Mouse (Mus musculus) kidney, adult 8-10 months (tissue): ENCODE measurements around the gene Cln3.

Source experiments
- DNase-seq, 2 experiments: peaks; one replicate each; pipeline ENCODE4 v3.0.0; 2022

Gene Cln3

DNA sequence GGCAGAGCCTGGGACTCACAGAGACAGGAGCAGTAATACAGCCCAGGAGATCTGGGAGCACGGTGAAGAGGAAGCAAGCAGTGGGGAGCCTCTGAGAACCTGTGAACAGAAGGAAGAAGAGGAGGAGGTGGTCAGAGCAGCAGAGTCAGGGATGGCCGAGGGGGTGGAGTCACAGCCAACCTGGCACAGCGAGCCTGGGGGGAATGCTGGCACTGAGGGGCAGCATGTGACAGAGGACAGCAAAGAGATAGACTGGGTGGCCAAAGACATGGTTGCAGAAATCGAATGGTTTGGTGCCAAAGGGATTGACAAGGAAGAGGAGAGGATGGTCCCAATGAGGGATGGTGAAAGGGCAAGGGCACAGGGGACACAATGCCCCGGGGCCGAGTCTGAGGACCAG, at the start of gene Cln3:
TSS of gene Cln3 (minus strand) at position 101 of the 400 bp plus-strand sequence.
- DNase-seq: no peak

DNA sequence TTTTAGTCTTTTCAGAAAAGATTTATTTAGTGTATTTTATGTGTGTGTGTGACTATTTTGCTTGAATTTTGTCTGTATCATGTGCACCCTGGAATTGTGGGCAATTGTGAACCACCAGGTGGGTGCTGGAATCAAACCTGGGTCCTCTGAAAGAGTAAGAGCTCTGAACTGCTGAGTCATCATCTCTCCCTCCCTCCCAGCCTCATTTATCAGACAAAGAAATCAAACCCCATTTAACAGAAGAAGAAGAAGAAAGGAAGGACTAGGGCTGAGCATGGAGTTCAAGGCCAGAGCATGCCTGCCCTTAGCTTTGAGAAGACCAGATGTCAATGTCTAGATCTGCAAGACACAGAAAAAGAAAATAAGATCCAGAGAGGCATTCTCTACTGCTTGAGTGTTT, 49.8 kb upstream of the Cln3 start:
- DNase-seq: no peak

DNA sequence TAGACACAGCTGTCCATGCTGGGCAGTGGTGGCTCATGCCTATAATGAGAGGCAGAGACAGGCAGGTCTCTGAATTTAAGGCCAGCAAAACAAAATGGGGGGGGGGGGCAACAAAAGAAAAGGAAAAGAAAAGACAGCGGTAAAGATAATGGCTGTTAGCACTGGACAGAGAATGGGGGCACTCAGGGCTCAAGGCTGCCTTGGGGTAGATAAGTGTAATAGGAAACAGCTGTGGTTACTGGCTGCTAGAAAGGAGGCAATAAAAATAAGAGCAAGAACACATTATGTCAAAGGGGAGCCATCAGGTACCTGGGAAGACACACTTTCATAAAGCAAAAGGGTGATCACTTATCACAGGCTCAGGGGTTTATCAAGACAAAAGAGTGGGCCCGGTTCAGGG, 46.9 kb upstream of the Cln3 start:
- no peak for DNase-seq

- DNase-seq: no peak
Measured at GRCm38 (mm10) chr7:126630824-126631518, 45.4 kb upstream of the Cln3 start, which contains the start of gene Nupr1. TSS of gene Nupr1 (minus strand) at chr7:126630861.

GRCm38 (mm10) chr7:126629915-126630314, 44.3 kb upstream of the Cln3 start:
- no peak for DNase-seq

GRCm38 (mm10) chr7:126628111-126628510, 42.5 kb upstream of the Cln3 start:
- DNase-seq: no peak

- no peak for DNase-seq
Measured at GRCm38 (mm10) chr7:126625807-126626600, 40.4 kb upstream of the Cln3 start.

GRCm38 (mm10) chr7:126625369-126625768, 39.8 kb upstream of the Cln3 start:
- peak; percentile 50 to 72 for DNase-seq

- DNase-seq: no peak
Measured at GRCm38 (mm10) chr7:126624774-126625173, 39.2 kb upstream of the Cln3 start.

DNA sequence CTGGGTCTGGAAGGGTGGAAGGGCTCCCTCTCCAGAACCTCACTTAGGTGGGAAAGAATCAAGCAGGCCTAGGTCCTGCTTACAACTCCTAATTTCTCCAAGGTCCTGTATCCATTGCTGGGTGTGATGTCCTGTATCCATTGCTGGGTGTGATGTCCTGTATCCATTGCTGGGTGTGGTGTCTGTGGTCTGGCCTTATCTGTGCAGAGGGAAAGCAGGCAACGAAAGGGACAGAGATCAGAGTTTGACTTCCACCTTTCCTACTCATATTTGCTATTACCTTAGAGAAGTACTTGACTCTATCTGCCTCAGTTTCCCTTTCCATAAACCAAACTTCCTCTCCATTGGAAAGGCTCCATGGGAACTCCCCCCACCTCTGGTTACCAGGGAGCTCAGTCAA, 37.8 kb upstream of the Cln3 start:
- no peak for DNase-seq

GRCm38 (mm10) chr7:126621452-126622359, 36.1 kb upstream of the Cln3 start:
- DNase-seq: no peak

- no peak for DNase-seq
Measured at GRCm38 (mm10) chr7:126619559-126620275, 34.1 kb upstream of the Cln3 start.

- DNase-seq: no peak
Measured at GRCm38 (mm10) chr7:126616707-126617106, 31.1 kb upstream of the Cln3 start.

DNA sequence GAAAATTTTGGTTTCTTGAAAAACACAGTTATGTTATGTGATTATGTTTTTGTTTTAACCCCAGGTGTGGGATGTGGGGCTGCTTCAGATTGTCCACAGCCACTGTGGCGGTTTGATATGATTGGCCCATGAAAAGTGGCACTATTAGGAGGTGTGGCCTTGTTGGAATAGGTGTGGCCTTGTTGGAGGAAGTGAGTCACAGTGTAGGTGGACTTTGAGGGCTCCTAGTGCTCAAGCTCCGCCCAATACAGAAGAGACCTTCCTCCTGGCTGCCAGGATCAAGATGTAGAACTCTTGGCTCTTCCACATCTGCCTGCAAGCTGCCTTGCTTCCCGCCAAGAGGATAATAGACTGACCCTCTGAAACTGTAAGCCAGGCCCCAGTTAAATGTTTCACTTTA, 27.1 kb upstream of the Cln3 start:
- no peak for DNase-seq

GRCm38 (mm10) chr7:126607796-126608195, 22.2 kb upstream of the Cln3 start:
- DNase-seq: no peak

DNA sequence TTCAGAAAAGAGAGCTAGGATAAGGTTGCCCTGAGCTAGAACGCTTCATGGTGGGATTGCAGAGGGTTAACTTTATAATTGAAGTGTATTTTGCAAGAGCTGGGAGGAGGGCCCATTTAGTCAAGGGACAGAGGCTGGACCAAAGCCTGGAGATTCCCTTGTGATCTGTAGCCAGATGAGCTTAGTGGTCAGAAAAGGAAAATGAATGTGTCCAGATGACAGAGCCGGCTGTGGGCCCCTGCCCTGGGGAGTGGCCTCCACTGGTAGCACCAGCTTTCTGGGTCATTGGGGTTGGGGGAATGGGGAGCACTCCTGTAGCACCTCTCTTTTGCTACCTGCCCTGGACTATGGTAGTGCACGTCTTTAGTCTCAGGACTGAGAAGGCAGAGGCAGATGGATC, 21.4 kb upstream of the Cln3 start:
- no peak for DNase-seq

DNA sequence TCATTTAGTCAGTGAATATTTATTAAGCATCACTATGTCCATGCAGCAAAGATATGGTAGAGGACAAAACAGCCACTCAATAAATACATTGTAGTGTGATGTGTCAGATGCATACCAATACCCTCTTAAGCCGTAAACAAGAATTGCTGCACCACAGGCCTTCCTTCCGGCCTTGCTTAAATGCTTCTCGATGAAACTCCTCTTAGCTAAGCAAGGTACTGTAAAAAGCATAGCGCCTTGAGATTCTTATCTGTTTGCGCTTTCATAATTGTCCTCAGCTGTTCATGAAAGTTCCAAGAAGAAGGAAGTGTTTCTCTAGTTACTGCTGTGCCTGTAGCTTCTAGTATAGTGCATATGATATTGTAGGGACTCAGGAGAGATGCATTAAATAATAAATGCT, 21.0 kb upstream of the Cln3 start:
- no peak for DNase-seq

DNA sequence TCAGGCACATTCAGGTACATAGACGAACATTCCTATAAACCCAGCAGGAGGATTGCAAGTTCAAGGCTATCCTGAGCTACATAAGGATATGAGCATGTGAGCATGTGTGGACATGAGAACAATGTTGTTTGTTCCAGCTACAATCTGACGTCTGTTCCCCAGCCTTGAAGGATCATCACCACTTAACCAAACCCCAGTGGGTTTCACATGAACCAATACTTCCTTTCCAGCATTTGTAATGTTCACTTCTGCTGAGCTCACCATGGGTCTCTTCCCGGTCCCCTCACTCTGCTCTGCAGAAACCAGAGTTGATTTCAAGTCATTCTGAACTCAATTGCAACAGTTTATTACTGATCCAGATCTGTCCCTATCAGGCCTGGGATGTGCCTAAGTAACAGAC, 17.0 kb upstream of the Cln3 start:
- no peak for DNase-seq

DNA sequence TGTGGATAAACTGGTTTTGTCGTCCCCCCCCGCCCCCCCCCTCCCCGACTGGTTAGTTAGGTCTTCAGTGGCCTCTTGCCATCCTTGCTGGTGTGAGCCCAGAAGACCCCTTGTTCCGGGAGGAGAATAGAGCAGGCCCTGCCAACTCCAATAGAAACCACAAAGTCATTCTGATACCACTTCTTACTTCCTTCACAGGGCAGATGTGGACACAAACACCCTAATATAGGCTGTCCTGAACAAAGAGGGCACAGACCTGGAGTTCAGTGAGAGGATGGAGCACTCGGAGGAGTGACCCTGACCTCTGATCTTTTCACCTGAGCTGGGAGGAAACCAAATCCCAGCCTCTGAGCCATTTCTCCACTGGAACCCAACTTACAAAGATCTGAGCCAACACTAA, 16.3 kb upstream of the Cln3 start:
- no peak for DNase-seq

DNA sequence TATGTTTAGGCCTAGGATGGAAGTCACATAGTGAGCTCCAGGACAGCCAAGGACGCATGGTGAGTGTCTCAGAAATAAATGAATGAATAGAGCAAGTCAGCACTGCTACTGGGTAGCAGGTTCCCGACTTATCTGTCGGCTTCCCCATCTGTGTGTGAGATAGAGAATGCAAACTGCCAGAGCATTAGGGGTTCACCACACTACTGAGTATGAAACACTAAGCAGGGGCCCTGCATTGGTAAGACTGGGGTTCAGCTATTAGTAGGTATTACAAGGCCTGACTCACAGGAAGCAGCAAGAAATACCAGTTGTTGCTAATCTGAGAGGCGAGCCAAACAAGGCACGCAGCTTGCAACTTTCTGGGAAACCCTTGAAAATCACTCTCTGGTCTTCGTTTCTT, 13.3 kb upstream of the Cln3 start:
- DNase-seq: no peak

DNA sequence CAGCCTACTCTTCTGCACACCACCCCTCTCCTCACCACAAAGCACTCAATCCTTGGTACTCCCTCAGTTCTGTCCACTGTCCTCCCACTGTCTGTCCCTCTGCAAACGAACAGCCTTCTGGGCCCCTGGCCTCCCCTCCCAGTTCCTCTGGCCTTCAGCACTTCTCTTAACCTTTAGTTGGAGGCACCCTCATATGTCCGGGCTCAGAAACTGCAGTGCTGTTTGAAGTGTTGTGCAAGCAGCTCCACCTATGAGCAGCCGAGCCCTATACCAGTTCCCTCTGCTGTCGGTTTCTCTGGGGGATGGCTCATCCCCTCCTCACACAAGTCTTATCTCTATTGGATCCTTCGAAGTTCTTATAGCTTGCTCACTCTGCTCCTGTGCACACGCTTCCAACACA, 10.8 kb upstream of the Cln3 start:
- DNase-seq: no peak

DNA sequence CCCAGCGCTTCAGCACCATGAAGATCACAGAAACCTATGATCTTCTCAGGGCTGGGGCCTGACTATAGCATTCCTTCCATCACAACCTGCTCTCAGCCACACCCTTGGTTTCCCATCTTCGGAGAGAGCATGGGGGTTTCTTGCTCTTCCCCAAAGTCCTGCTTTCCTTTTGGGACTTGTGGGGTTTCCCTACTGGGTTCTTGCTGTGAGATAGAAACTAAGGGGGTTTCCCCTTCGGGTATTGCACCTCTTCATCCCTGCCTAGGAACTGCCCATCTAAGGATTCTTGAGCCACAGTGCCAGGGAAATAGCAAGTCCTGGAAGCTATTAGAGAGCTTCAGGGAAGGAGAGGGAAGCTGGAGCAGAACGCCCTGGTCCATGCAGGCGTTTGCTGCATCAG, 10.3 kb upstream of the Cln3 start:
- no peak for DNase-seq
